Mouse (Mus musculus) hematopoietic stem cell, adult 5-6 weeks (primary cell): ENCODE data around the gene Lefty2. TPM values are rescaled to one million over a fixed set of nuclear protein-coding genes. Genes with fewer than 3 reads are reported as not detected.

ENCODE experiments used
- ATAC-seq, 2 experiments: fragments of 125-278 bp in 1 of 2; replicated peaks in 1 of 2; 2 replicates each; pipeline ENCODE4 v1.8.0; 2016 to 2017; ENCODE audit warnings: inconsistent platforms in 2 of 2, mild to moderate bottlenecking in 2 of 2, moderate number of reproducible peaks in 2 of 2, low read depth in 1 of 2, moderate TSS enrichment in 1 of 2; ENCODE audit not compliant: low FRiP score in 2 of 2, poor library complexity in 2 of 2, severe bottlenecking in 2 of 2, insufficient read depth in 1 of 2, low TSS enrichment in 1 of 2
- total RNA-seq: library from RNA; stranded (forward); fragments of 172-1452, 232-1000 nt; gene quantifications from 2 replicates; pipeline ENCODE4 v1.2.3, GENCODE M21; 2017

Gene Lefty2
- not detected in 2 replicates for total RNA-seq

- no peak for ATAC-seq
Observed at GRCm38 (mm10) chr1:180892808-180893207, at the start of gene Lefty2. TSS of gene Lefty2 (plus strand) at chr1:180893108.

GRCm38 (mm10) chr1:180848114-180848510, 44.8 kb upstream of the Lefty2 start:
- peak; percentile 40 to 50 for ATAC-seq

GRCm38 (mm10) chr1:180848511-180849241, 44.2 kb upstream of the Lefty2 start:
- ATAC-seq = peak; percentile 34 to 41

GRCm38 (mm10) chr1:180849701-180850301, 43.1 kb upstream of the Lefty2 start:
- ATAC-seq = no peak

- peak; percentile 78 to 81 for ATAC-seq
Observed at GRCm38 (mm10) chr1:180850316-180851270, 42.3 kb upstream of the Lefty2 start, which contains the start of gene Sde2. TSS of gene Sde2 (plus strand) at chr1:180851127.

GRCm38 (mm10) chr1:180858763-180859162, 34.1 kb upstream of the Lefty2 start:
- ATAC-seq = peak in 1 of 2 experiments; percentile 24; a peak in 1 of 4 replicates

GRCm38 (mm10) chr1:180860030-180860429, 32.9 kb upstream of the Lefty2 start:
- ATAC-seq = no peak

GRCm38 (mm10) chr1:180863606-180864005, 29.3 kb upstream of the Lefty2 start:
- peak in 1 of 2 experiments; percentile 59; a peak in 1 of 4 replicates for ATAC-seq

GRCm38 (mm10) chr1:180866001-180866400, 26.9 kb upstream of the Lefty2 start:
- no peak for ATAC-seq

- no peak for ATAC-seq
Observed at GRCm38 (mm10) chr1:180870122-180870650, 22.7 kb upstream of the Lefty2 start.

GRCm38 (mm10) chr1:180873861-180874484, 18.9 kb upstream of the Lefty2 start:
- ATAC-seq = peak; percentile 82 to 96

GRCm38 (mm10) chr1:180874615-180875014, 18.3 kb upstream of the Lefty2 start:
- no peak for ATAC-seq

GRCm38 (mm10) chr1:180875126-180875525, 17.8 kb upstream of the Lefty2 start:
- no peak for ATAC-seq

- no peak for ATAC-seq
Observed at GRCm38 (mm10) chr1:180877466-180877865, 15.4 kb upstream of the Lefty2 start.

- no peak for ATAC-seq
Observed at GRCm38 (mm10) chr1:180881768-180882167, 11.1 kb upstream of the Lefty2 start.

- ATAC-seq = no peak
Observed at GRCm38 (mm10) chr1:180883731-180884130, 9.2 kb upstream of the Lefty2 start.

GRCm38 (mm10) chr1:180884484-180884883, 8.4 kb upstream of the Lefty2 start:
- ATAC-seq = peak; percentile 47 to 54; a peak in 3 of 4 replicates
